Mouse (Mus musculus) lung, adult 10 weeks (tissue): ENCODE measurements around the gene Urah. TPM values are rescaled to one million over a fixed set of nuclear protein-coding genes. Genes with fewer than 3 reads are reported as not detected.

Experiments
- polyA plus RNA-seq: library from polyadenylated mRNA; stranded (reverse); fragments of 350-450 nt; fragmentation: Illumina TruSeq; extraction: RNeasy Lipid Tissue Mini Kit (QIAGEN cat#74804); gene quantifications from one replicate; pipeline ENCODE4 v1.2.3, GENCODE M21; 2014; ENCODE audit warnings: low read depth, low replicate concordance; ENCODE audit not compliant: insufficient read depth

Gene Urah
- polyA plus RNA-seq: 18.9 TPM

GRCm38 (mm10) chr7:140834968-140835757 lies at the start of gene Urah:
Urah (plus strand) TSS chr7:140835018.

GRCm38 (mm10) chr7:140787406-140788052 lies 47.3 kb upstream of the Urah start, which contains the start of gene Syce1:
Syce1 (minus strand) TSS chr7:140787852.

GRCm38 (mm10) chr7:140821653-140822329 lies 13.0 kb upstream of the Urah start, which contains the start of gene Zfp941:
Zfp941 (minus strand) TSS chr7:140822178.

GRCm38 (mm10) chr7:140844905-140845665 lies 10.3 kb downstream of the Urah start, which contains the start of gene Scgb1c1:
Scgb1c1 (plus strand) TSS chr7:140845547.

GRCm38 (mm10) chr7:140847755-140848580 lies 13.2 kb downstream of the Urah start, which contains the start of gene Odf3:
Odf3 (plus strand) TSS chr7:140847805.

GRCm38 (mm10) chr7:140855860-140856784 lies 21.3 kb downstream of the Urah start, which contains the start of gene Gm45785:
Gm45785 (minus strand) TSS chr7:140856331.

GRCm38 (mm10) chr7:140856785-140857549 lies 22.1 kb downstream of the Urah start, which contains the start of gene Ric8a:
Ric8a (plus strand) TSS chr7:140856957.

GRCm38 (mm10) chr7:140857550-140858505 lies 23.0 kb downstream of the Urah start, which contains the start of gene Bet1l:
Bet1l (minus strand) TSS chr7:140857577.

GRCm38 (mm10) chr7:140881696-140882468 lies 47.1 kb downstream of the Urah start, which contains the start of the genes Psmd13 and Sirt3:
Psmd13 (plus strand) TSS chr7:140881968.
Sirt3 (minus strand) TSS chr7:140882309.

Other genes starting within 250 kb of the Urah start
- gene Olfr46, start 233.7 kb upstream of the Urah start, polyA plus RNA-seq: not detected
- gene Olfr61, start 206.0 kb upstream of the Urah start, polyA plus RNA-seq: not detected
- gene Olfr53, start 188.6 kb upstream of the Urah start, polyA plus RNA-seq: not detected
- not detected for gene Olfr539, start 175.1 kb upstream of the Urah start, polyA plus RNA-seq
- not detected for gene Olfr45, start 153.1 kb upstream of the Urah start, polyA plus RNA-seq
- not detected for gene Olfr541, start 137.8 kb upstream of the Urah start, polyA plus RNA-seq
- 65.6 TPM for gene Cyp2e1, start 71.3 kb upstream of the Urah start, polyA plus RNA-seq
- not detected for gene Syce1, start 47.2 kb upstream of the Urah start, polyA plus RNA-seq
- 0.07 TPM for gene Zfp941, start 12.8 kb upstream of the Urah start, polyA plus RNA-seq
- 83.0 TPM for gene Scgb1c1, start 10.5 kb downstream of the Urah start, polyA plus RNA-seq
- gene Odf3, start 12.8 kb downstream of the Urah start, polyA plus RNA-seq: not detected
- not detected for gene Gm45785, start 21.3 kb downstream of the Urah start, polyA plus RNA-seq
- gene Ric8a, start 21.9 kb downstream of the Urah start, polyA plus RNA-seq: 54.0 TPM
- gene Bet1l, start 22.6 kb downstream of the Urah start, polyA plus RNA-seq: 29.7 TPM
- gene Psmd13, start 47.0 kb downstream of the Urah start, polyA plus RNA-seq: 114 TPM
- 15.3 TPM for gene Sirt3, start 47.3 kb downstream of the Urah start, polyA plus RNA-seq
- 141 TPM for gene Cox8b, start 65.4 kb downstream of the Urah start, polyA plus RNA-seq
- not detected for gene Nlrp6, start 85.9 kb downstream of the Urah start, polyA plus RNA-seq
- gene Pgghg, start 106.4 kb downstream of the Urah start, polyA plus RNA-seq: 13.7 TPM
- gene Ifitm5, start 115.3 kb downstream of the Urah start, polyA plus RNA-seq: 1.2 TPM
- gene Gm45717, start 120.9 kb downstream of the Urah start, polyA plus RNA-seq: not detected
- gene Ifitm2, start 121.0 kb downstream of the Urah start, polyA plus RNA-seq: 663 TPM
- 139 TPM for gene Ifitm1, start 132.2 kb downstream of the Urah start, polyA plus RNA-seq
- gene Ifitm3, start 175.8 kb downstream of the Urah start, polyA plus RNA-seq: 811 TPM
- gene Ifitm6, start 182.9 kb downstream of the Urah start, polyA plus RNA-seq: 21.7 TPM
- gene Gm17387, start 194.1 kb downstream of the Urah start, polyA plus RNA-seq: not detected
- gene B4galnt4, start 226.1 kb downstream of the Urah start, polyA plus RNA-seq: not detected
- 12.5 TPM for gene Pkp3, start 243.2 kb downstream of the Urah start, polyA plus RNA-seq